Mouse (Mus musculus) embryonic facial prominence, embryonic 14.5 days (tissue): ENCODE results near the gene Tnnt3. TPM values are rescaled to one million over a fixed set of nuclear protein-coding genes. Genes with fewer than 3 reads are reported as not detected.

ENCODE experiments used
- ATAC-seq: fragments of 200-750 bp; cut with Nextera tagmentation; 2 replicates; pipeline ENCODE4 v1.8.0; 2017; ENCODE audit warnings: low read depth, moderate number of reproducible peaks, moderate TSS enrichment
- DNase-seq: peaks from one replicate; pipeline ENCODE4 v3.0.0-alpha.2; 2015; ENCODE audit warnings: low spot score
- H3K27ac ChIP-seq: fragments of 300-500 bp; sonication (generic); replicated peaks from 2 replicates; pipeline ENCODE4 v1.5.1; 2014; ENCODE audit warnings: low read depth, mild to moderate bottlenecking, low read length, moderate library complexity
- H3K27me3 ChIP-seq: fragments of 300-500 bp; sonication (generic); replicated peaks from 2 replicates; pipeline ENCODE4 v1.6.1; 2014; ENCODE audit warnings: low read length; ENCODE audit not compliant: control insufficient read depth, insufficient read depth
- H3K36me3 ChIP-seq: fragments of 300-500 bp; sonication (generic); 2 replicates; pipeline ENCODE4 v1.6.1; 2014; ENCODE audit warnings: low read length, mixed read lengths; ENCODE audit not compliant: control insufficient read depth, insufficient read depth
- H3K4me1 ChIP-seq: fragments of 300-500 bp; sonication (generic); 2 replicates; pipeline ENCODE4 v1.6.1; 2014; ENCODE audit warnings: antibody characterized with exemption, low read length; ENCODE audit not compliant: control insufficient read depth, insufficient read depth
- H3K4me2 ChIP-seq: fragments of 300-500 bp; sonication (generic); 2 replicates; pipeline ENCODE4 v1.6.1; 2014; ENCODE audit warnings: low read depth, mild to moderate bottlenecking, low read length, moderate library complexity, mixed read lengths
- H3K4me3 ChIP-seq: fragments of 300-500 bp; sonication (generic); 2 replicates; pipeline ENCODE4 v1.5.1; 2014; ENCODE audit warnings: low read depth, mild to moderate bottlenecking, low read length
- H3K9ac ChIP-seq: fragments of 300-500 bp; sonication (generic); 2 replicates; pipeline ENCODE4 v1.6.1; 2014; ENCODE audit warnings: low read depth, mild to moderate bottlenecking, low read length, moderate library complexity, mixed read lengths
- H3K9me3 ChIP-seq: fragments of 300-500 bp; sonication (generic); 2 replicates; pipeline ENCODE4 v1.6.1; 2016; ENCODE audit warnings: low read length; ENCODE audit not compliant: control insufficient read depth
- WGBS: fragments of 180-500 bp; shearing (Covaris S2); extraction: QIAGEN DNeasy Blood & Tissue Kit; methylation state at CpG from one replicate; pipeline ENCODE4 v1.1.7; 2014; 5-methylcytosine and 5-hydroxymethylcytosine counted together
- polyA plus RNA-seq: library from polyadenylated mRNA; unstranded; fragments of >200 nt; fragmentation: Nextera tagmentation; extraction: Ambion mirVana; gene quantifications from 2 replicates; pipeline ENCODE4 v1.2.1, GENCODE M21; 2014

The Tnnt3 gene
- polyA plus RNA-seq, 1 experiment from 2014 or later: 643 TPM

- no peak for DNase-seq
- ATAC-seq: no peak
- H3K4me2 ChIP-seq: peak overlapping the region; percentile 20
These were observed 26.6 kb upstream of the Tnnt3 start for GRCm38 (mm10) chr7:142471884-142472570.

GRCm38 (mm10) chr7:142472936-142473335 is 25.7 kb upstream of the Tnnt3 start:
- ATAC-seq (no peak), DNase-seq (no peak)
- no peaks in the 10 kb centered on the region for H3K27me3 ChIP-seq
- no peaks in the 10 kb centered on the region for H3K9me3 ChIP-seq
- peaks cover 32% of the 10 kb centered on the region for H3K4me1 ChIP-seq
- H3K4me2 ChIP-seq: peak overlapping the region; percentile 20
- no peaks in the 10 kb centered on the region for H3K36me3 ChIP-seq
- no peak overlapping the region for H3K4me3 ChIP-seq
- 90% methylated on average over 4 of the region's 4 CpGs for WGBS
- H3K9ac ChIP-seq: no peak overlapping the region
- H3K27ac ChIP-seq: no peak overlapping the region

More at GRCm38 (mm10) chr7:142471884-142472570, 26.6 kb upstream of the Tnnt3 start:
- Histone ChIP-seq H3K36me3 (no peaks in the 10 kb centered on the region), H3K27me3 (no peaks in the 10 kb centered on the region), H3K4me3 (no peak overlapping the region; the same call in 1 of the 2 replicates), H3K9ac (peak overlapping the region; percentile 63), H3K27ac (peak overlapping the region; percentile 72), H3K4me1 (peaks cover 32% of the 10 kb centered on the region), H3K9me3 (no peaks in the 10 kb centered on the region)
- 29% methylated on average over 14 of the region's 15 CpGs for WGBS

GRCm38 (mm10) chr7:142473476-142473875 is 25.2 kb upstream of the Tnnt3 start:
- H3K9me3 ChIP-seq: no peaks in the 10 kb centered on the region
- no peak overlapping the region for H3K27ac ChIP-seq
- 94% methylated on average over 2 of the region's 2 CpGs for WGBS
- H3K4me3 ChIP-seq: no peak overlapping the region
- H3K36me3 ChIP-seq: no peaks in the 10 kb centered on the region
- no peak overlapping the region for H3K4me2 ChIP-seq
- no peak for DNase-seq
- no peak overlapping the region for H3K9ac ChIP-seq
- peaks cover 32% of the 10 kb centered on the region for H3K4me1 ChIP-seq
- H3K27me3 ChIP-seq: no peaks in the 10 kb centered on the region
- no peak for ATAC-seq

- DNase-seq (no peak), ATAC-seq (no peak; the same call in 1 of the 2 replicates)
- Histone ChIP-seq H3K27ac (no peak overlapping the region), H3K27me3 (no peaks in the 10 kb centered on the region), H3K4me3 (no peak overlapping the region), H3K36me3 (no peaks in the 10 kb centered on the region), H3K4me2 (no peak overlapping the region), H3K9ac (peak overlapping the region; percentile 20; the same call in 1 of the 2 replicates), H3K4me1 (peaks cover 29% of the 10 kb centered on the region), H3K9me3 (no peaks in the 10 kb centered on the region)
- 87% methylated on average over 4 of the region's 14 CpGs for WGBS
These were observed 23.8 kb upstream of the Tnnt3 start for GRCm38 (mm10) chr7:142474799-142475198.

- Histone ChIP-seq H3K27me3 (no peaks in the 10 kb centered on the region), H3K4me3 (no peak overlapping the region), H3K27ac (no peak overlapping the region), H3K4me1 (peaks cover 26% of the 10 kb centered on the region), H3K9ac (no peak overlapping the region; the same call in 1 of the 2 replicates), H3K4me2 (no peak overlapping the region), H3K9me3 (no peaks in the 10 kb centered on the region), H3K36me3 (no peaks in the 10 kb centered on the region)
- 68% methylated on average over 7 of the region's 7 CpGs for WGBS
- no peak for DNase-seq
- no peak for ATAC-seq
These were observed 23.0 kb upstream of the Tnnt3 start for GRCm38 (mm10) chr7:142475641-142476040.

- H3K4me1 ChIP-seq: peaks cover 25% of the 10 kb centered on the region
These were observed 22.4 kb upstream of the Tnnt3 start for GRCm38 (mm10) chr7:142476271-142476670.

GRCm38 (mm10) chr7:142476795-142477452 is 21.7 kb upstream of the Tnnt3 start:
- Histone ChIP-seq H3K4me1 (peaks cover 25% of the 10 kb centered on the region), H3K9me3 (no peaks in the 10 kb centered on the region), H3K27ac (no peak overlapping the region), H3K9ac (no peak overlapping the region), H3K36me3 (no peaks in the 10 kb centered on the region), H3K27me3 (no peaks in the 10 kb centered on the region), H3K4me3 (no peak overlapping the region), H3K4me2 (no peak overlapping the region)
- DNase-seq (no peak), ATAC-seq (no peak)
- 91% methylated on average over 11 of the region's 13 CpGs for WGBS

More at GRCm38 (mm10) chr7:142476271-142476670, 22.4 kb upstream of the Tnnt3 start:
- Histone ChIP-seq H3K4me3 (no peak overlapping the region), H3K36me3 (no peaks in the 10 kb centered on the region), H3K27ac (no peak overlapping the region), H3K4me2 (no peak overlapping the region), H3K9ac (no peak overlapping the region), H3K9me3 (no peaks in the 10 kb centered on the region), H3K27me3 (no peaks in the 10 kb centered on the region)
- ATAC-seq (no peak), DNase-seq (no peak)
- WGBS: 83% methylated on average over 5 of the region's 5 CpGs

GRCm38 (mm10) chr7:142478001-142478400 is 20.6 kb upstream of the Tnnt3 start:
- no peaks in the 10 kb centered on the region for H3K36me3 ChIP-seq
- H3K27me3 ChIP-seq: no peaks in the 10 kb centered on the region
- 84% methylated on average over 6 of the region's 6 CpGs for WGBS
- no peak overlapping the region for H3K9ac ChIP-seq
- ATAC-seq (no peak), DNase-seq (no peak)
- no peak overlapping the region for H3K4me2 ChIP-seq
- no peak overlapping the region for H3K4me3 ChIP-seq
- peaks cover 26% of the 10 kb centered on the region for H3K4me1 ChIP-seq
- no peak overlapping the region; the same call in 1 of the 2 replicates for H3K27ac ChIP-seq
- no peaks in the 10 kb centered on the region for H3K9me3 ChIP-seq
